Mouse (Mus musculus): ENCODE results near the gene Sec24c. TPM values are rescaled to one million over a fixed set of nuclear protein-coding genes. Genes with fewer than 3 reads are reported as not detected.
A peak's percentile ranks its signal among the peaks of the same experiment; 100 is the strongest.
"Not testable (repeated sequence)": the region's sequence is repeated elsewhere in the genome, so short reads cannot be mapped to it uniquely, and the experiment has no call there.

Gene Sec24c
- total RNA-seq (2021): 100 to 1,000 TPM in 1 of 2 experiments, 10 to 100 TPM in 1; 99.6 to 110 TPM

- peak; percentile 89 to 99 for DNase-seq (ENCODE audit: extremely low spot score in 1 of 2, low spot score in 1 of 2)
Measured at GRCm38 (mm10) chr14:20674064-20674833, at the start of gene Sec24c. Gene Sec24c, plus strand, starts transcription at chr14:20674308.

GRCm38 (mm10) chr14:20626447-20626846 lies 47.7 kb upstream of the Sec24c start:
- DNase-seq (ENCODE audit: extremely low spot score in 1 of 2, low spot score in 1 of 2): no peak

- no peak for DNase-seq (ENCODE audit: extremely low spot score in 1 of 2, low spot score in 1 of 2)
Measured at GRCm38 (mm10) chr14:20626971-20627370, 47.1 kb upstream of the Sec24c start.

- no peak for DNase-seq (ENCODE audit: extremely low spot score in 1 of 2, low spot score in 1 of 2)
Measured at GRCm38 (mm10) chr14:20631253-20631652, 42.9 kb upstream of the Sec24c start.

- DNase-seq (ENCODE audit: extremely low spot score in 1 of 2, low spot score in 1 of 2): no peak
Measured at GRCm38 (mm10) chr14:20635546-20635945, 38.6 kb upstream of the Sec24c start.

GRCm38 (mm10) chr14:20636968-20637367 lies 37.1 kb upstream of the Sec24c start:
- DNase-seq (ENCODE audit: extremely low spot score in 1 of 2, low spot score in 1 of 2): not testable (repeated sequence)

- no peak for DNase-seq (ENCODE audit: extremely low spot score in 1 of 2, low spot score in 1 of 2)
Measured at GRCm38 (mm10) chr14:20637818-20638574, 36.1 kb upstream of the Sec24c start.

- DNase-seq (ENCODE audit: extremely low spot score in 1 of 2, low spot score in 1 of 2): no peak
Measured at GRCm38 (mm10) chr14:20638702-20639101, 35.4 kb upstream of the Sec24c start.

GRCm38 (mm10) chr14:20639918-20640619 lies 34.0 kb upstream of the Sec24c start:
- DNase-seq (ENCODE audit: extremely low spot score in 1 of 2, low spot score in 1 of 2): no peak

GRCm38 (mm10) chr14:20640644-20641437 lies 33.3 kb upstream of the Sec24c start, which contains the start of gene Usp54:
Gene Usp54, minus strand, starts transcription at chr14:20641063.
- peak; percentile 90 to 97 for DNase-seq (ENCODE audit: extremely low spot score in 1 of 2, low spot score in 1 of 2)

- no peak for DNase-seq (ENCODE audit: extremely low spot score in 1 of 2, low spot score in 1 of 2)
Measured at GRCm38 (mm10) chr14:20641438-20641875, 32.7 kb upstream of the Sec24c start.

- no peak for DNase-seq (ENCODE audit: extremely low spot score in 1 of 2, low spot score in 1 of 2)
Measured at GRCm38 (mm10) chr14:20645547-20645946, 28.6 kb upstream of the Sec24c start.

GRCm38 (mm10) chr14:20646381-20646780 lies 27.7 kb upstream of the Sec24c start:
- DNase-seq (ENCODE audit: extremely low spot score in 1 of 2, low spot score in 1 of 2): no peak

- DNase-seq (ENCODE audit: extremely low spot score in 1 of 2, low spot score in 1 of 2): no peak
Measured at GRCm38 (mm10) chr14:20651000-20651399, 23.1 kb upstream of the Sec24c start.

GRCm38 (mm10) chr14:20651722-20652256 lies 22.3 kb upstream of the Sec24c start:
- DNase-seq (ENCODE audit: extremely low spot score in 1 of 2, low spot score in 1 of 2): no peak

GRCm38 (mm10) chr14:20654690-20655421 lies 19.3 kb upstream of the Sec24c start:
- no peak for DNase-seq (ENCODE audit: extremely low spot score in 1 of 2, low spot score in 1 of 2)

GRCm38 (mm10) chr14:20655731-20656130 lies 18.4 kb upstream of the Sec24c start:
- DNase-seq (ENCODE audit: extremely low spot score in 1 of 2, low spot score in 1 of 2): no peak

- DNase-seq (ENCODE audit: extremely low spot score in 1 of 2, low spot score in 1 of 2): no peak
Measured at GRCm38 (mm10) chr14:20656361-20656760, 17.7 kb upstream of the Sec24c start, which contains the start of gene Myoz1. Gene Myoz1, minus strand, starts transcription at chr14:20656540.

GRCm38 (mm10) chr14:20658326-20658725 lies 15.8 kb upstream of the Sec24c start:
- peak in 1 of 2 experiments; percentile 28 for DNase-seq (ENCODE audit: extremely low spot score in 1 of 2, low spot score in 1 of 2)
